Mouse (Mus musculus): ENCODE measurements at regions not wholly inside any gene's neighbourhood (a gene's known extent, or its start where the extent isn't known, plus 50 kb on each side); places are given as distances from the start of the nearest gene placed in this dataset.

DNA sequence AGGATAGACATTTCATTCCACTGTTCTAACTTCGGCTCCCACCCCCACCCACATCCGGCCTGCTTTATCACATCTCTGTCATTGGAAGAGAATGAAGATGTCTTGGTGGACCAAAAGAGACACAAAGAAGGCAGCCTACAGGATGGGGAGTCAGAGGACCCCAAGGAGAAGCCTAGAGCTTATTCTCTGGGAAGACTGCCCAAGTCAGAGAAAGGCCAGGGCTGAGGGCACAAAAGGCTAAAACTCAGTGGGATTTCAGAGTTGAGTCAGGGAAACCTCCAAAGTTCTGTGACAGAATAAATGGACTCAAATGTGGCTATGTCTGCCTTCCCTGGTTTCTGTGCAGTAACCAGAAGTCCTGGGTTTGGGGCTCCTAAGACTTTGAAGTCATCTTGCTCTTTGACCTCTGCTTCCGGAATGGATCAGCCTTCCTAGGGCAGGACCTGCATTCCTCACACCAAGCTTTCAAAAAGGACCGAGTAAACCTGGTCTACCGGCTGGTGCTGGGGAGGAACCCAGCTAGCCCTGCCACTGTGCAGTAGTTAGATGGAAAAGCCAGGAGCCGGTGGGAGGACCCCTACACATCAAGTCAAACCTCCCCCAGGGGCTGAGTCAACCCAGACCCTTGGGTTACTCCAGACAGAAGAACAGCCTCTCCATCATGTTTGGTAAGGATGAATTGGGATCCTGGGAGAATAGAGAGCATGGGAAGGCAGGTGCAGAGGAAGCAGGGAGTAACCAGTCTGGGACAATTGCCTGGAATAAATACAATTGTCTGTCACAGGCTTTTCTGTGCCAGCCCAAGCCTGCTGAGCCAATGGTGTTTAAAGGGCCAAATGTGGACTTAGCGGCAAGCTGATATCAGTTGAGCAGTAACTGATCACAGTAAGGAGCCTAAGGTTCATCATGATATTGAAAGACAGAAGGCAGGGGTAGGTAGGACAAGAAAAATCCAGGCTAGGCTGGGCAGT is 80.7 kb upstream of the Barx2 start:
- TF ChIP-seq CTCF (IDR thresholded peaks at IDR 0.05; ENCODE audit: low read depth) (no peak), EP300 (optimal IDR thresholded peaks at IDR 0.05) (no peak)
